Mouse (Mus musculus) duodenum, adult 2 months (tissue): ENCODE results near the gene Prokr1. TPM values are rescaled to one million over a fixed set of nuclear protein-coding genes. Genes with fewer than 3 reads are reported as not detected.

ENCODE experiments used
- polyA plus RNA-seq: library from polyadenylated mRNA; depleted of rRNA; stranded (reverse); fragments of >200 nt; gene quantifications from 2 replicates; pipeline ENCODE4 v1.2.3, GENCODE M21; 2012; ENCODE audit warnings: low replicate concordance; rRNA removed

Gene Prokr1
- polyA plus RNA-seq: 0.17 and 0.23 TPM in 2 replicates

GRCm38 (mm10) chr6:87590394-87591281 lies at the start of gene Prokr1:
Gene Prokr1 (minus strand): TSS chr6:87590743.

GRCm38 (mm10) chr6:87532953-87533710 lies 57.4 kb downstream of the Prokr1 start, which contains the start of gene Arhgap25:
Gene Arhgap25 (minus strand): TSS chr6:87533259.

Other genes with a start within 250 kb of the Prokr1 start
- gene Gkn1, start 239.8 kb downstream of the Prokr1 start, polyA plus RNA-seq: 5.5 and 1,417 TPM in 2 replicates
- gene Gkn2, start 217.4 kb downstream of the Prokr1 start, polyA plus RNA-seq: 3.6 and 1,030 TPM in 2 replicates
- 12.4 and 6,708 TPM in 2 replicates for gene Gkn3, start 201.8 kb downstream of the Prokr1 start, polyA plus RNA-seq
- gene Bmp10, start 161.7 kb downstream of the Prokr1 start, polyA plus RNA-seq: 0.13 TPM in 1 of 2 replicates, not detected in the other
- 0.46 and 0.65 TPM in 2 replicates for gene Arhgap25, start 57.5 kb downstream of the Prokr1 start, polyA plus RNA-seq
- 2.1 and 2.7 TPM in 2 replicates for gene Aplf, start 81.5 kb upstream of the Prokr1 start, polyA plus RNA-seq
- gene Efcc1, start 140.1 kb upstream of the Prokr1 start, polyA plus RNA-seq: 1.7 and 2.2 TPM in 2 replicates
- 0.13 and 2.5 TPM in 2 replicates for gene Gp9, start 187.3 kb upstream of the Prokr1 start, polyA plus RNA-seq
- 66.3 and 85.2 TPM in 2 replicates for gene Rab43, start 221.4 kb upstream of the Prokr1 start, polyA plus RNA-seq
- gene Gm45140, start 245.1 kb upstream of the Prokr1 start, polyA plus RNA-seq: 0.09 and 0.24 TPM in 2 replicates
- 1.8 and 3.5 TPM in 2 replicates for gene Isy1, start 248.1 kb upstream of the Prokr1 start, polyA plus RNA-seq